Mouse (Mus musculus): ENCODE results near the gene Fbln2. TPM values are rescaled to one million over a fixed set of nuclear protein-coding genes. Genes with fewer than 3 reads are reported as not detected.

The Fbln2 gene
- polyA plus RNA-seq (2012; rRNA removed), result 3.9 and 5.6 TPM in 2 replicates

GRCm38 (mm10) chr6:91212155-91212554 lies at the start of gene Fbln2:
Gene Fbln2, plus strand, starts transcription at chr6:91212455.

Other genes starting within 250 kb of the Fbln2 start
- 7.9 and 8.1 TPM in 2 replicates for gene Iqsec1, start 223.8 kb upstream of the Fbln2 start, polyA plus RNA-seq (2012; rRNA removed)
- gene Nup210, start 95.6 kb upstream of the Fbln2 start, polyA plus RNA-seq (2012; rRNA removed), result 18.9 and 36.3 TPM in 2 replicates
- gene Hdac11, start 55.8 kb upstream of the Fbln2 start, polyA plus RNA-seq (2012; rRNA removed), result 8.0 and 8.8 TPM in 2 replicates
- not detected in 2 replicates for gene Wnt7a, start 198.9 kb downstream of the Fbln2 start, polyA plus RNA-seq (2012; rRNA removed)